Mouse (Mus musculus) lung, adult 2 months (tissue): ENCODE measurements around the gene Atp1b1. TPM values are rescaled to one million over a fixed set of nuclear protein-coding genes. Genes with fewer than 3 reads are reported as not detected.

ENCODE experiments used
- DNase-seq: peaks from one replicate; pipeline ENCODE4 v3.0.0; 2022
- H3K4me1 ChIP-seq: fragments of 200-500 bp; 2 replicates; pipeline ENCODE4 v1.6.1; 2011; ENCODE audit warnings: low read length; ENCODE audit not compliant: control insufficient read depth, insufficient read depth
- H3K4me3 ChIP-seq: fragments of 200-500 bp; replicated peaks from 2 replicates; pipeline ENCODE3; 2011; ENCODE audit warnings: low read depth, mild to moderate bottlenecking, control low read depth, low read length; ENCODE audit errors: extremely low read depth
- CTCF ChIP-seq: fragments of 200-500 bp; IDR thresholded peaks from 2 replicates; pipeline ENCODE4 v1.5.1; 2011; ENCODE audit warnings: mild to moderate bottlenecking, low read length, control low read depth; ENCODE audit not compliant: insufficient read depth
- POLR2A ChIP-seq: fragments of 200-500 bp; IDR thresholded peaks from 2 replicates; pipeline ENCODE4 v1.6.1; 2011; ENCODE audit warnings: low read depth, mild to moderate bottlenecking, control low read depth, low read length, borderline replicate concordance; ENCODE audit errors: extremely low read depth
- WGBS: fragments of 180-500 bp; shearing (Covaris S2); methylation state at CpG from one replicate; pipeline ENCODE4 v1.1.7; 2018; 5-methylcytosine and 5-hydroxymethylcytosine counted together
- polyA plus RNA-seq: library from polyadenylated mRNA; depleted of rRNA; stranded (reverse); fragments of >200 nt; gene quantifications from 2 replicates; pipeline ENCODE4 v1.2.3, GENCODE M21; 2012

Gene Atp1b1
- polyA plus RNA-seq, 1 experiment = 121 TPM

GRCm38 (mm10) chr1:164483728-164484127, 25.6 kb upstream of the Atp1b1 start:
- DNase-seq = no peak

GRCm38 (mm10) chr1:164482833-164483232, 24.7 kb upstream of the Atp1b1 start:
- TF ChIP-seq CTCF = no peak
- TF ChIP-seq POLR2A = no peak
- H3K4me3 ChIP-seq = no peak overlapping the region
- no peaks in the 10 kb centered on the region for H3K4me1 ChIP-seq
- no peak for DNase-seq
- WGBS = 80% methylated on average over 3 of the region's 3 CpGs

More at GRCm38 (mm10) chr1:164483728-164484127, 25.6 kb upstream of the Atp1b1 start:
- Histone ChIP-seq H3K4me3 (no peak overlapping the region), H3K4me1 (no peaks in the 10 kb centered on the region)
- no peak for TF ChIP-seq CTCF
- no peak for TF ChIP-seq POLR2A

GRCm38 (mm10) chr1:164481645-164482354, 23.6 kb upstream of the Atp1b1 start:
- Histone ChIP-seq H3K4me3 (no peak overlapping the region), H3K4me1 (no peaks in the 10 kb centered on the region)
- TF ChIP-seq CTCF = no peak
- no peak for TF ChIP-seq POLR2A
- 39% methylated on average over 9 of the region's 9 CpGs for WGBS
- no peak for DNase-seq

GRCm38 (mm10) chr1:164480755-164481644, 22.8 kb upstream of the Atp1b1 start:
- Histone ChIP-seq H3K4me3 (no peak overlapping the region), H3K4me1 (no peaks in the 10 kb centered on the region)
- 83% methylated on average over 5 of the region's 5 CpGs for WGBS
- no peak for TF ChIP-seq POLR2A
- TF ChIP-seq CTCF = no peak
- DNase-seq = no peak

GRCm38 (mm10) chr1:164475895-164476294, 17.7 kb upstream of the Atp1b1 start:
- Histone ChIP-seq H3K4me1 (no peaks in the 10 kb centered on the region), H3K4me3 (no peak overlapping the region)
- no peak for DNase-seq
- TF ChIP-seq POLR2A = no peak
- no peak for TF ChIP-seq CTCF
- WGBS = 83% methylated on average over 4 of the region's 4 CpGs

- TF ChIP-seq CTCF (no peak), POLR2A (no peak)
- 43% methylated on average over 7 of the region's 7 CpGs for WGBS
- Histone ChIP-seq H3K4me1 (no peaks in the 10 kb centered on the region), H3K4me3 (no peak overlapping the region)
- no peak for DNase-seq
Observed at GRCm38 (mm10) chr1:164474778-164475511, 16.8 kb upstream of the Atp1b1 start.

GRCm38 (mm10) chr1:164474310-164474709, 16.2 kb upstream of the Atp1b1 start:
- WGBS = 55% methylated on average over 6 of the region's 6 CpGs
- H3K4me3 ChIP-seq = no peak overlapping the region
- H3K4me1 ChIP-seq = no peaks in the 10 kb centered on the region
- TF ChIP-seq CTCF (no peak), POLR2A (no peak)
- DNase-seq = no peak

- H3K4me3 ChIP-seq = no peak overlapping the region
- TF ChIP-seq CTCF = no peak
- TF ChIP-seq POLR2A = no peak
- DNase-seq = no peak
- H3K4me1 ChIP-seq = no peaks in the 10 kb centered on the region
- WGBS = 90% methylated on average over 7 of the region's 7 CpGs
Observed at GRCm38 (mm10) chr1:164473398-164473797, 15.2 kb upstream of the Atp1b1 start.

- WGBS = 92% methylated on average over 5 of the region's 5 CpGs
Observed at GRCm38 (mm10) chr1:164471632-164472031, 13.5 kb upstream of the Atp1b1 start.

More at GRCm38 (mm10) chr1:164471632-164472031, 13.5 kb upstream of the Atp1b1 start:
- no peak overlapping the region for H3K4me3 ChIP-seq
- no peak for DNase-seq
- TF ChIP-seq CTCF = no peak
- TF ChIP-seq POLR2A = no peak
- H3K4me1 ChIP-seq = no peaks in the 10 kb centered on the region
